Mouse (Mus musculus): ENCODE data around the gene Olfr588-ps1. TPM values are rescaled to one million over a fixed set of nuclear protein-coding genes. Genes with fewer than 3 reads are reported as not detected.

The Olfr588-ps1 gene
- polyA plus RNA-seq (2014; fragmentation: Illumina TruSeq; extraction: RNeasy Lipid Tissue Mini Kit (QIAGEN cat#74804); ENCODE audit: low replicate concordance), result not detected

DNA sequence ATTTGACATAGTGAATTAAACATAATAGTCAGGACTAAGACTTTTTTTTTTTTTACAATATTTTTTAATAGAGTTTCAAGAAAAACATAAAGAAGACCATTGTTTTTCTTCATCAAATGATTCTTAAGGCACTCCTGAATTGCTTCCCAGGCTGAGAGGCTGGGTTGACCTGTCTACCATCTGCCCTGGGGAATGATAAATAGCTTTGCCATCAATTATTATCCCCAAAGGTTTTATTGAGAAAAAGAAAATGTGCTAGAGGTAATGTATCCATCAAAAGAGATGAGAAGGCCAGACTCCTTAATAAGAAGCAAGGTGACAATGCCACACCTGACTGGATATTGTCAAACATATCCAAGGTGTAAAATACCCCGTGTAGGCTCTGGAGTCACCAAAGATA is at the start of gene Olfr588-ps1:
Olfr588-ps1 (plus strand) TSS at position 301 of the 400 bp plus-strand sequence.

DNA sequence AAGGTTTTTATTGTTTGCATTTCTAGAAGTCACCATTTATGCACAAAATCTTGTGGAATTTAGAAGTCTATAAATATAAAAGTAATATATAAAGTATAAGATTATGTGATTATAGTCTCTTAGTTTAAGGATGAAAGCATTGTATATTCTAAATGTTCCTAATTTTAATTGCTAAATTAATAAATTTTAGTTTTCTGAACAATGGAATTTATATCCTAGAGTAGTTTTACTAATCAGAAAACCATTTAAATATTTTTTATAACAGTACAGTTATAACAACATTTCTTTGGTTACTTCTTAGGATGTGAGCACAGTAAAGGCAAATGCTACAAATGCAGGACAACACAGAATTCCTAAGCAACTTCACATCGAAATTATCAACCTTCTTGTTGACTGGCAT is 43.3 kb upstream of the Olfr588-ps1 start, which contains the start of gene Olfr585:
Olfr585 (plus strand) TSS at position 301 of the 400 bp plus-strand sequence.

DNA sequence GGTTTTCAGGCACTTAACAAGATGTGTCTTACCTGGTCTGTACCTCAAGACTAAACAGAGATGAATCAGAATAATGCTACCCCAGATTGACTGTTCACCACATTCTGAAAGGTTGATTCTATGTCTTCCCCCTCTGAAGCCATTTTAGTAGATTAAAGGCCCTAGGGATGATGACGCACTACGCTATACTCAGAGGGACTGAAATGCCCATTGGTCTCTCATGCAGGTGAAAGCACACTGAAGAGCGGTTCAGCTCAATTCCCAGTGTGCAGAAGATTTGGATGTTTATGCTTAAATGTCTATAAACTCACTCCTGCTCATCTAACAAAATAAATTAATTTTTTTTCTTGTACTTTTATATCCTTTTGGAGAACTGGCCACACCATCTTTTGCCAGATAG is 15.1 kb upstream of the Olfr588-ps1 start, which contains the start of gene Olfr586:
Olfr586 (minus strand) TSS at position 101 of the 400 bp plus-strand sequence.

DNA sequence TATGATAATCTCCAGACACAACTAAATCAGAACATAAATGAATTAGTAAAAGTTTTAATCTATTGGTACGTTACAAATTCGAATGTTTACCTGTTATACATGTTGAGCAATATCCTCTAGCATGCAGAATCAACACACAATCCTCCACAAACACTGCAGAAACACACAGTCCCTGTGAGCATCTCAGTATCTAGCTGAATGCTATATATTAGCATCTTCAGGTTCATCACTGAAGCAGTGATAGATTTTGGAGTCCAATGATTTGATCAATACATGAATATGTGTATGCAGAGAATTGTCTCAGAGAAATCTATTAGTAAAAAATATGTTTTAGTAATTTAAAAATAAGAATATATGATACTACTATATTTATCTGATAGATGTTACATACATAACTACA is 15.6 kb downstream of the Olfr588-ps1 start, which contains the start of gene Olfr589:
Olfr589 (minus strand) TSS at position 101 of the 400 bp plus-strand sequence.

DNA sequence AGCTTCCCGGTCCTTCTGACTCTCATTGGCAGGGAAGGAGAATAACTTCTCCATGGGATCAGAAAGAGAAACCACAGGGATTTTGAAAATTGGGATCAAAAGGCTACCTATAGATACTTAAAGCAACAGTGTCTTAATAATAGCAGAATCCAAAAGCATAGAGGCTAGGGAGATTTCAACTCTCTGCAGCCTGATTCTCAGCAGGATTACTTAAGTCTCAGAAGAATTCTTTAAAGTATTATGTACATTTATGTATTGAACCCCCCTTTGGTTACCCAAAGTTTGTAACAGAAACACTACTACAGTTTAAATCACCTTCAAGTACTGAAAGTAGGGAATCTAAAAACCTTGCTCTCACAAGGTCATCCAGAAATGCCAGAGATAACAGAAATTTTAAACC is 37.6 kb downstream of the Olfr588-ps1 start, which contains the start of gene Olfr591:
Olfr591 (minus strand) TSS at position 101 of the 400 bp plus-strand sequence.

DNA sequence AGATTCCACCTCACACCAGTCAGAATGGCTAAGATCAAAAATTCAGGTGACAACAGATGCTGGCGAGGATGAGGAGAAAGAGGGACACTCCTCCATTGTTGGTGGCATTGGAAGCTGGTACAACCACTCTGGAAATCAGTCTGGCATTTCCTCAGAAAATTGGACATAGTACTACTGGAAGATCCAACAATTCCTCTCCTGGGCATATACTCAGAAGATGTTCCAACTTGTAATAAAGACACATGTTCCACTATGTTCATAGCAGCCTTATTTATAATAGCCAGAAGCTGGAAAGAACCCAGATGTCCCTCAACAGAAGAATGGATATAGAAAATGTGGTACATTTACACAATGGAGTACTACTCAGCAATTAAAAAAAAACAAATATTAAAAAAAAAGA is 43.8 kb downstream of the Olfr588-ps1 start, which contains the start of gene Olfr592:
Olfr592 (plus strand) TSS at position 301 of the 400 bp plus-strand sequence.

Other genes with a start within 250 kb of the Olfr588-ps1 start
- not detected for gene Olfr569, start 250.0 kb upstream of the Olfr588-ps1 start, polyA plus RNA-seq (2014; fragmentation: Illumina TruSeq; extraction: RNeasy Lipid Tissue Mini Kit (QIAGEN cat#74804); ENCODE audit: low replicate concordance)
- gene Olfr570, start 246.3 kb upstream of the Olfr588-ps1 start, polyA plus RNA-seq (2014; fragmentation: Illumina TruSeq; extraction: RNeasy Lipid Tissue Mini Kit (QIAGEN cat#74804); ENCODE audit: low replicate concordance), result not detected
- not detected for gene Olfr571, start 223.3 kb upstream of the Olfr588-ps1 start, polyA plus RNA-seq (2014; fragmentation: Illumina TruSeq; extraction: RNeasy Lipid Tissue Mini Kit (QIAGEN cat#74804); ENCODE audit: low replicate concordance)
- gene Olfr572, start 216.5 kb upstream of the Olfr588-ps1 start, polyA plus RNA-seq (2014; fragmentation: Illumina TruSeq; extraction: RNeasy Lipid Tissue Mini Kit (QIAGEN cat#74804); ENCODE audit: low replicate concordance), result not detected
- not detected for gene Olfr573-ps1, start 198.3 kb upstream of the Olfr588-ps1 start, polyA plus RNA-seq (2014; fragmentation: Illumina TruSeq; extraction: RNeasy Lipid Tissue Mini Kit (QIAGEN cat#74804); ENCODE audit: low replicate concordance)
- not detected for gene Olfr574, start 192.4 kb upstream of the Olfr588-ps1 start, polyA plus RNA-seq (2014; fragmentation: Illumina TruSeq; extraction: RNeasy Lipid Tissue Mini Kit (QIAGEN cat#74804); ENCODE audit: low replicate concordance)
- gene Olfr575, start 182.1 kb upstream of the Olfr588-ps1 start, polyA plus RNA-seq (2014; fragmentation: Illumina TruSeq; extraction: RNeasy Lipid Tissue Mini Kit (QIAGEN cat#74804); ENCODE audit: low replicate concordance), result not detected
- gene Olfr576, start 178.2 kb upstream of the Olfr588-ps1 start, polyA plus RNA-seq (2014; fragmentation: Illumina TruSeq; extraction: RNeasy Lipid Tissue Mini Kit (QIAGEN cat#74804); ENCODE audit: low replicate concordance), result not detected
- not detected for gene Olfr577, start 164.9 kb upstream of the Olfr588-ps1 start, polyA plus RNA-seq (2014; fragmentation: Illumina TruSeq; extraction: RNeasy Lipid Tissue Mini Kit (QIAGEN cat#74804); ENCODE audit: low replicate concordance)
- gene Olfr578, start 151.6 kb upstream of the Olfr588-ps1 start, polyA plus RNA-seq (2014; fragmentation: Illumina TruSeq; extraction: RNeasy Lipid Tissue Mini Kit (QIAGEN cat#74804); ENCODE audit: low replicate concordance), result not detected
- gene Olfr582, start 102.9 kb upstream of the Olfr588-ps1 start, polyA plus RNA-seq (2014; fragmentation: Illumina TruSeq; extraction: RNeasy Lipid Tissue Mini Kit (QIAGEN cat#74804); ENCODE audit: low replicate concordance), result not detected
- not detected for gene Olfr583, start 89.6 kb upstream of the Olfr588-ps1 start, polyA plus RNA-seq (2014; fragmentation: Illumina TruSeq; extraction: RNeasy Lipid Tissue Mini Kit (QIAGEN cat#74804); ENCODE audit: low replicate concordance)
- gene Olfr584, start 59.0 kb upstream of the Olfr588-ps1 start, polyA plus RNA-seq (2014; fragmentation: Illumina TruSeq; extraction: RNeasy Lipid Tissue Mini Kit (QIAGEN cat#74804); ENCODE audit: low replicate concordance), result not detected
- gene Olfr585, start 43.2 kb upstream of the Olfr588-ps1 start, polyA plus RNA-seq (2014; fragmentation: Illumina TruSeq; extraction: RNeasy Lipid Tissue Mini Kit (QIAGEN cat#74804); ENCODE audit: low replicate concordance), result not detected
- gene Olfr586, start 15.2 kb upstream of the Olfr588-ps1 start, polyA plus RNA-seq (2014; fragmentation: Illumina TruSeq; extraction: RNeasy Lipid Tissue Mini Kit (QIAGEN cat#74804); ENCODE audit: low replicate concordance), result not detected
- gene Olfr589, start 15.5 kb downstream of the Olfr588-ps1 start, polyA plus RNA-seq (2014; fragmentation: Illumina TruSeq; extraction: RNeasy Lipid Tissue Mini Kit (QIAGEN cat#74804); ENCODE audit: low replicate concordance), result not detected
- gene Olfr591, start 37.5 kb downstream of the Olfr588-ps1 start, polyA plus RNA-seq (2014; fragmentation: Illumina TruSeq; extraction: RNeasy Lipid Tissue Mini Kit (QIAGEN cat#74804); ENCODE audit: low replicate concordance), result not detected
- gene Olfr592, start 43.9 kb downstream of the Olfr588-ps1 start, polyA plus RNA-seq (2014; fragmentation: Illumina TruSeq; extraction: RNeasy Lipid Tissue Mini Kit (QIAGEN cat#74804); ENCODE audit: low replicate concordance), result not detected
- not detected for gene Olfr593, start 71.0 kb downstream of the Olfr588-ps1 start, polyA plus RNA-seq (2014; fragmentation: Illumina TruSeq; extraction: RNeasy Lipid Tissue Mini Kit (QIAGEN cat#74804); ENCODE audit: low replicate concordance)
- not detected for gene Olfr594, start 76.1 kb downstream of the Olfr588-ps1 start, polyA plus RNA-seq (2014; fragmentation: Illumina TruSeq; extraction: RNeasy Lipid Tissue Mini Kit (QIAGEN cat#74804); ENCODE audit: low replicate concordance)
- not detected for gene Usp17ld, start 111.6 kb downstream of the Olfr588-ps1 start, polyA plus RNA-seq (2014; fragmentation: Illumina TruSeq; extraction: RNeasy Lipid Tissue Mini Kit (QIAGEN cat#74804); ENCODE audit: low replicate concordance)
- gene Olfr596, start 164.8 kb downstream of the Olfr588-ps1 start, polyA plus RNA-seq (2014; fragmentation: Illumina TruSeq; extraction: RNeasy Lipid Tissue Mini Kit (QIAGEN cat#74804); ENCODE audit: low replicate concordance), result not detected
- not detected for gene Olfr597, start 175.4 kb downstream of the Olfr588-ps1 start, polyA plus RNA-seq (2014; fragmentation: Illumina TruSeq; extraction: RNeasy Lipid Tissue Mini Kit (QIAGEN cat#74804); ENCODE audit: low replicate concordance)
- gene Olfr598, start 182.7 kb downstream of the Olfr588-ps1 start, polyA plus RNA-seq (2014; fragmentation: Illumina TruSeq; extraction: RNeasy Lipid Tissue Mini Kit (QIAGEN cat#74804); ENCODE audit: low replicate concordance), result not detected
- not detected for gene Olfr599, start 195.0 kb downstream of the Olfr588-ps1 start, polyA plus RNA-seq (2014; fragmentation: Illumina TruSeq; extraction: RNeasy Lipid Tissue Mini Kit (QIAGEN cat#74804); ENCODE audit: low replicate concordance)
- not detected for gene Olfr600, start 208.8 kb downstream of the Olfr588-ps1 start, polyA plus RNA-seq (2014; fragmentation: Illumina TruSeq; extraction: RNeasy Lipid Tissue Mini Kit (QIAGEN cat#74804); ENCODE audit: low replicate concordance)
- gene Olfr601, start 221.8 kb downstream of the Olfr588-ps1 start, polyA plus RNA-seq (2014; fragmentation: Illumina TruSeq; extraction: RNeasy Lipid Tissue Mini Kit (QIAGEN cat#74804); ENCODE audit: low replicate concordance), result not detected
- not detected for gene Olfr603, start 245.3 kb downstream of the Olfr588-ps1 start, polyA plus RNA-seq (2014; fragmentation: Illumina TruSeq; extraction: RNeasy Lipid Tissue Mini Kit (QIAGEN cat#74804); ENCODE audit: low replicate concordance)